Mouse (Mus musculus) A20 (cell line): ENCODE measurements around the gene Usp9x.

Source experiments
- DNase-seq: peaks from one replicate; pipeline ENCODE4 v3.0.0-alpha.2; 2011; ENCODE audit warnings: low read depth, low spot score

Usp9x gene

GRCm38 (mm10) chrX:13072461-13072982, 1.2 kb downstream of the Usp9x start:
- peak; percentile 70 for DNase-seq

- DNase-seq = no peak
Measured at GRCm38 (mm10) chrX:13085621-13086020, 14.3 kb downstream of the Usp9x start.

DNA sequence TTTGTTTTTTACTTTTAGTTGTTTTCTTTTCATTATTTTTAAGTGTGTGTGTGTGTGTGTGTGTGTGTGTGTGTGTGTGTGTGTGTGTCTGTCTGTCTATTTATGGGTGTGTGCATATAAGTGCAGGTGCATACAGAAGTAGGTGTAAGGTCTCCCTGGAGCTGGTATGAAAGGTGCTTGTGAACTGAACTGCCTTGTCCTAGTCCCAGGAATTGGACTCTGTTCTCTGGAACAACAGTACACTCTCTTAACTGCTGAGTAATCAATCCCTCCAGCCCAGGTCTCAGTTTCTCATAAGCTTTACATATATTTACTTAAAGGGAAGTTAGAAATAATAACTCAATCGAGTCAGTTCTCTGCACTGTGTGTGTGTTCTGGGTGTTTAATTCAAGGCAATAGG, 25.7 kb downstream of the Usp9x start:
- no peak for DNase-seq

- DNase-seq = no peak
Measured at GRCm38 (mm10) chrX:13206514-13206913, 135.2 kb downstream of the Usp9x start.

DNA sequence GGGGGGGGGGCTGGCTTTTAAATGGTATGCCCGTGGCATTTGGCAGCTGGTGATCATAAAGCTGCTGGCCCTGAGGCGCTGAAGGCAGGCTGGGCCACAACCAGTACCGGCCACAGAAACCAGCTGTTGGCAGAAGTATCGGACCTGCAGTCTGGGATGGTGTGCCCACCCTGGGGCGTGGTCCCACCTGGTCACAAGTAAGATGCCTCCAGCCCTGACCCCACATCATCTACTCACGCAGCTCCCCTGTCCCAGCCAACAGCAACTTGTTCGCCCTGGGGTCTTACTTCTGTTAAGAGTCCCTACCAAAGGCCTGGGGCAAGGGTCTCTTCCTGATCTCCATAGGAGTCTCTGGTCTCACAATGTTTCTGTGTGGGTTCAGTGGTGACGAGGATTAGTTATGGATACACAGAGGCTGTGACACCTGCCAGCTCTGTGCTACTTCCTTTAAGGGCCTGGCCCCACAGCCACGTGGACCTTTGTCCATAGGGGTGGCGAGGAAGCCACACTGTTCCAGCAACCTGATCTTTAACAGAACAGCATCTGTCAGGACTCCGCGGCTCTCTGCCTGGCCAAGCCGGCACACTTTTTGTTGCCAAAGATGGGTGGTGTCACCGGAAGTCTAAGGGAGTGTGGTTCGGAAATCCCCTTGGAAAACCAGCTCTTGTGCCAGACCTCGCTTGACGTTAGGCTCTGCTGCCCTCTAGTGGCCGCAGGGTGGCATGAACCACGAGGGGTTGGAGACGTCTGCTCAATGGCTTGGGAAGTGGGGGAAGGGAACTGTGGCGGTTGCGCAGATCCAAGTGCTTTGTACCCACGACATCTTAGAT, 136.4 kb downstream of the Usp9x start:
- DNase-seq = peak; percentile 88

DNA sequence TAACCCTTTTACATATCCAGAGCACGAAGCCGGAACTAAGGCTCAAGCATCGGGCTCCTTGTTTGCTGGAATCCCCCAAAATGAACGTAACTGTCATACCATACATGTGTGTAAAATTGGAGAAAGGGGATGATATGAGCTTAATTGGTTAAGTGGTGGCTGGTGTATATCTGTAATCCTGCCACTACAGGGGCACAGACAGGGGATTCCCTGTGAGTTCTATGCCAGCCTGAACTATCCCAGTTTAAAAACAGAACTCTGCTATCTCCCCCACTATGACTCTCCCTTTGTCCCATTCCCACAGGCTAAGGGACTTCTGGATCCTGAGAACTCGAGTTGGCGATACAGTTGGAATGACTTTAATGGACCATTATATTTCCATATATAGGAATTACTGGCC, 137.1 kb downstream of the Usp9x start:
- DNase-seq = no peak

DNA sequence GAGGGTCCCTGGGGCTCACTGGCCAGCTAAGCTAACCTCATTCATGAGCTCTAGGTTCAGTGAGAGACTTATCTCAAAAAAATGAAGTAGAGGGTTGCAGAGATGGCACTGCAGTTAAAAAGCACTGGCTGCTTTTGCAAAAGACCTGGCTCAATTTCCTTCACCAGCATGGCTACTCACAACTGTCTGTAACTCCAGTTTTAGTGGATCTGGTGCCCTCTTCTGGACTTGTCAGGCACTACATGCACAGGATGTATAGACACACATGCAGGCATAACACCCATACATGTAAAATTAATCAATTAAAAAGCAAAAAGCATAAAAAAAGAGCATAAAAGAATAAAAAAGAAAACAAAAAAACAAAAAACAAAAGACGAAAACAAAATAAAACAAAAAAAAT, 143.0 kb downstream of the Usp9x start:
- DNase-seq = peak; percentile 45
